Mouse (Mus musculus): ENCODE measurements around the gene Scn8a. TPM values are rescaled to one million over a fixed set of nuclear protein-coding genes. Genes with fewer than 3 reads are reported as not detected.

The Scn8a gene
- polyA plus RNA-seq, 1 experiment from 2014 or later = 5.5 TPM

- 43% methylated on average over 2 of the region's 2 CpGs for WGBS
Observed at GRCm38 (mm10) chr15:101072736-101073135, 203.1 kb downstream of the Scn8a start.

GRCm38 (mm10) chr15:101074067-101074466 lies 204.4 kb downstream of the Scn8a start:
- Histone ChIP-seq H3K27me3 (peaks cover 9% of the 10 kb centered on the region; the same call in 1 of the 2 replicates), H3K27ac (replicated peaks) (no peak overlapping the region), H3K4me3 (replicated peaks) (no peak overlapping the region), H3K4me1 (peaks cover 67% of the 10 kb centered on the region), H3K9ac (no peak overlapping the region), H3K4me2 (replicated peaks) (no peak overlapping the region), H3K9me3 (replicated peaks) (no peaks in the 10 kb centered on the region), H3K36me3 (no peaks in the 10 kb centered on the region)
- 78% methylated on average over 5 of the region's 5 CpGs for WGBS
- ATAC-seq (ENCODE audit: insufficient number of reproducible peaks, low FRiP score, low TSS enrichment, low read depth) = no peak

More at GRCm38 (mm10) chr15:101072736-101073135, 203.1 kb downstream of the Scn8a start:
- Histone ChIP-seq H3K9ac (no peak overlapping the region), H3K4me3 (replicated peaks) (no peak overlapping the region), H3K27ac (replicated peaks) (no peak overlapping the region), H3K9me3 (replicated peaks) (no peaks in the 10 kb centered on the region), H3K36me3 (no peaks in the 10 kb centered on the region), H3K4me1 (peaks cover 69% of the 10 kb centered on the region), H3K4me2 (replicated peaks) (no peak overlapping the region), H3K27me3 (peaks cover 9% of the 10 kb centered on the region; the same call in 1 of the 2 replicates)
- ATAC-seq (ENCODE audit: insufficient number of reproducible peaks, low FRiP score, low TSS enrichment, low read depth) = no peak

GRCm38 (mm10) chr15:101075150-101075549 lies 205.5 kb downstream of the Scn8a start:
- no peak overlapping the region for H3K27ac ChIP-seq (replicated peaks)
- no peak for ATAC-seq (ENCODE audit: insufficient number of reproducible peaks, low FRiP score, low TSS enrichment, low read depth)
- WGBS = 60% methylated on average over 4 of the region's 4 CpGs
- peaks cover 9% of the 10 kb centered on the region; the same call in 1 of the 2 replicates for H3K27me3 ChIP-seq
- no peak overlapping the region for H3K4me3 ChIP-seq (replicated peaks)
- H3K9me3 ChIP-seq (replicated peaks) = no peaks in the 10 kb centered on the region
- no peak overlapping the region for H3K9ac ChIP-seq
- peaks cover 65% of the 10 kb centered on the region for H3K4me1 ChIP-seq
- H3K36me3 ChIP-seq = no peaks in the 10 kb centered on the region
- no peak overlapping the region for H3K4me2 ChIP-seq (replicated peaks)

GRCm38 (mm10) chr15:101075656-101076055 lies 206.0 kb downstream of the Scn8a start:
- Histone ChIP-seq H3K4me3 (replicated peaks) (no peak overlapping the region), H3K9me3 (replicated peaks) (no peaks in the 10 kb centered on the region), H3K27me3 (peaks cover 9% of the 10 kb centered on the region; the same call in 1 of the 2 replicates), H3K9ac (no peak overlapping the region), H3K27ac (replicated peaks) (no peak overlapping the region), H3K36me3 (no peaks in the 10 kb centered on the region), H3K4me1 (peaks cover 65% of the 10 kb centered on the region), H3K4me2 (replicated peaks) (no peak overlapping the region)
- WGBS = 56% methylated on average over 5 of the region's 5 CpGs
- no peak for ATAC-seq (ENCODE audit: insufficient number of reproducible peaks, low FRiP score, low TSS enrichment, low read depth)

GRCm38 (mm10) chr15:101076071-101077000 lies 206.7 kb downstream of the Scn8a start:
- Histone ChIP-seq H3K4me1 (peaks cover 65% of the 10 kb centered on the region), H3K4me3 (replicated peaks) (peak overlapping the region; percentile 66), H3K27me3 (peaks cover 9% of the 10 kb centered on the region; the same call in 1 of the 2 replicates), H3K9me3 (replicated peaks) (no peaks in the 10 kb centered on the region), H3K9ac (peak overlapping the region; percentile 9; the same call in 1 of the 2 replicates), H3K4me2 (replicated peaks) (peak overlapping the region; percentile 88), H3K27ac (replicated peaks) (no peak overlapping the region), H3K36me3 (no peaks in the 10 kb centered on the region)
- WGBS = 13% methylated on average over 26 of the region's 26 CpGs
- ATAC-seq (ENCODE audit: insufficient number of reproducible peaks, low FRiP score, low TSS enrichment, low read depth) = no peak

- H3K36me3 ChIP-seq = no peaks in the 10 kb centered on the region
- H3K27me3 ChIP-seq = peaks cover 9% of the 10 kb centered on the region; the same call in 1 of the 2 replicates
- H3K4me2 ChIP-seq (replicated peaks) = peak overlapping the region; percentile 88
- H3K9me3 ChIP-seq (replicated peaks) = no peaks in the 10 kb centered on the region
- ATAC-seq (ENCODE audit: insufficient number of reproducible peaks, low FRiP score, low TSS enrichment, low read depth) = no peak
- H3K9ac ChIP-seq = peak overlapping the region; percentile 69
- 5% methylated on average over 34 of the region's 34 CpGs for WGBS
- H3K4me1 ChIP-seq = peaks cover 69% of the 10 kb centered on the region
- peak overlapping the region; percentile 66 for H3K4me3 ChIP-seq (replicated peaks)
- peak overlapping the region; percentile 73; the same call in 1 of the 2 replicates for H3K27ac ChIP-seq (replicated peaks)
Observed at GRCm38 (mm10) chr15:101077001-101077812, 207.5 kb downstream of the Scn8a start.

GRCm38 (mm10) chr15:101077813-101078730 lies 208.4 kb downstream of the Scn8a start, which contains the start of gene Fignl2:
TSS of gene Fignl2 (minus strand) at chr15:101078567.
- Histone ChIP-seq H3K4me1 (peaks cover 68% of the 10 kb centered on the region), H3K4me3 (replicated peaks) (peak within 1 kb of the TSS; percentile 66), H3K4me2 (replicated peaks) (peak within 1 kb of the TSS; percentile 88), H3K9me3 (replicated peaks) (no peaks in the 10 kb centered on the region), H3K27ac (replicated peaks) (peak within 1 kb of the TSS; percentile 73), H3K27me3 (peaks cover 9% of the 10 kb centered on the region; the same call in 1 of the 2 replicates), H3K9ac (peak within 1 kb of the TSS; percentile 69), H3K36me3 (no peaks in the 10 kb centered on the region)
- peak; percentile 40 for ATAC-seq (ENCODE audit: insufficient number of reproducible peaks, low FRiP score, low TSS enrichment, low read depth)
- WGBS = under 1% methylated on average over 63 of the region's 96 CpGs

GRCm38 (mm10) chr15:101078731-101079156 lies 209.1 kb downstream of the Scn8a start:
- H3K4me1 ChIP-seq = peaks cover 68% of the 10 kb centered on the region
- 2% methylated on average over 30 of the region's 30 CpGs for WGBS

GRCm38 (mm10) chr15:101080031-101080520 lies 210.4 kb downstream of the Scn8a start:
- no peak overlapping the region for H3K9ac ChIP-seq
- H3K27me3 ChIP-seq = peaks cover 9% of the 10 kb centered on the region; the same call in 1 of the 2 replicates
- H3K36me3 ChIP-seq = no peaks in the 10 kb centered on the region
- ATAC-seq (ENCODE audit: insufficient number of reproducible peaks, low FRiP score, low TSS enrichment, low read depth) = no peak
- peaks cover 67% of the 10 kb centered on the region for H3K4me1 ChIP-seq
- H3K27ac ChIP-seq (replicated peaks) = no peak overlapping the region
- no peaks in the 10 kb centered on the region for H3K9me3 ChIP-seq (replicated peaks)
- H3K4me3 ChIP-seq (replicated peaks) = no peak overlapping the region
- H3K4me2 ChIP-seq (replicated peaks) = no peak overlapping the region
- WGBS = 76% methylated on average over 9 of the region's 9 CpGs

More at GRCm38 (mm10) chr15:101078731-101079156, 209.1 kb downstream of the Scn8a start:
- peak; percentile 61 for ATAC-seq (ENCODE audit: insufficient number of reproducible peaks, low FRiP score, low TSS enrichment, low read depth)
- H3K9me3 ChIP-seq (replicated peaks) = no peaks in the 10 kb centered on the region
- peak overlapping the region; percentile 88 for H3K4me2 ChIP-seq (replicated peaks)
- H3K4me3 ChIP-seq (replicated peaks) = peak overlapping the region; percentile 66
- peak overlapping the region; percentile 73 for H3K27ac ChIP-seq (replicated peaks)
- H3K9ac ChIP-seq = peak overlapping the region; percentile 49
- H3K27me3 ChIP-seq = peaks cover 9% of the 10 kb centered on the region; the same call in 1 of the 2 replicates
- H3K36me3 ChIP-seq = no peaks in the 10 kb centered on the region

GRCm38 (mm10) chr15:101081035-101081548 lies 211.4 kb downstream of the Scn8a start:
- peaks cover 6% of the 10 kb centered on the region; the same call in 1 of the 2 replicates for H3K27me3 ChIP-seq
- no peak overlapping the region for H3K9ac ChIP-seq
- no peaks in the 10 kb centered on the region for H3K36me3 ChIP-seq
- H3K27ac ChIP-seq (replicated peaks) = 0 out of 2 replicates have a peak overlapping the region, but pooled peaks have one; percentile 17
- H3K4me3 ChIP-seq (replicated peaks) = no peak overlapping the region
- peaks cover 58% of the 10 kb centered on the region for H3K4me1 ChIP-seq
- H3K4me2 ChIP-seq (replicated peaks) = no peak overlapping the region
- ATAC-seq (ENCODE audit: insufficient number of reproducible peaks, low FRiP score, low TSS enrichment, low read depth) = no peak
- H3K9me3 ChIP-seq (replicated peaks) = no peaks in the 10 kb centered on the region
- WGBS = 72% methylated on average over 7 of the region's 7 CpGs

All from embryonic facial prominence, embryonic 15.5 days (tissue).